Mouse (Mus musculus) ES-Bruce4 (cell line): ENCODE data around the gene Eml2.

Source experiments
- CTCF ChIP-seq: IDR thresholded peaks from one replicate; pipeline ENCODE4 v1.8.1; 2011; ENCODE audit warnings: low read depth, low read length
- POLR2A ChIP-seq: IDR thresholded peaks from one replicate; pipeline ENCODE4 v1.8.1; 2011; ENCODE audit warnings: low read length; ENCODE audit not compliant: insufficient read depth

DNA sequence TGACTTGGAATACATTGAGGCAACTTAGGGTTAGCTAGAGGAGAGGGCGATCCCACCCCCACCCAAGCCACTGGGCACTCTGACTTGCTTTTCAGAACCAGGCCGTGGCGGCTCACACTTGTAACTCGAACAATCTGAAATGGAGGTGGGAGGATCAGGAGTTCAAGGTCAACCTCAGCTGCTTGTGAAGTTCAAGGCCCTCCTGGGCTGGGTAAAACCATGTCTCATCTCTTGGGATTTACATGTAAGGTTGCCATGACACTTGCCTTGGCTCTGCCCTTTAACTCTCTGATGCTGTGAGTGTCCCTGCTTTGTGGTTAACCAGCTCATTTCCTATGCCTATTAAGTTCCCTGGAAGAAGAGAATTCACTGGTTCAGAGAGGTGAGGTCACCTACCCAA, 33.3 kb downstream of the Eml2 start:
- TF ChIP-seq POLR2A (no peak), CTCF (no peak)
